Mouse (Mus musculus) heart, adult 2 months (tissue): ENCODE data around the gene Casp7. TPM values are rescaled to one million over a fixed set of nuclear protein-coding genes. Genes with fewer than 3 reads are reported as not detected.
A peak's percentile ranks its signal among the peaks of the same experiment; 100 is the strongest.

Experiments
- DNase-seq, 2 experiments: peaks; one replicate each; pipeline ENCODE4 v3.0.0; 2021
- H3K27ac ChIP-seq: fragments of 200-600 bp; 2 replicates; pipeline ENCODE4 v1.8.1; 2022
- H3K27me3 ChIP-seq: fragments of 200-500 bp; 2 replicates; pipeline ENCODE4 v1.6.1; 2012; ENCODE audit warnings: mild to moderate bottlenecking, low read length, inconsistent platforms, mixed read lengths; ENCODE audit not compliant: control insufficient read depth, insufficient read depth
- H3K36me3 ChIP-seq: fragments of 200-500 bp; 2 replicates; pipeline ENCODE4 v1.6.1; 2012; ENCODE audit warnings: low read length, inconsistent platforms; ENCODE audit not compliant: control insufficient read depth, insufficient read depth
- H3K4me1 ChIP-seq: fragments of 200-500 bp; 2 replicates; pipeline ENCODE4 v1.6.1; 2011; ENCODE audit warnings: low read length; ENCODE audit not compliant: control insufficient read depth, insufficient read depth
- H3K4me3 ChIP-seq: fragments of 200-600 bp; 2 replicates; pipeline ENCODE4 v1.8.1; 2022
- H3K79me2 ChIP-seq: fragments of 200-500 bp; replicated peaks from 2 replicates; pipeline ENCODE4 v1.6.1; 2012; ENCODE audit warnings: mild to moderate bottlenecking, inconsistent platforms, low read length, moderate library complexity, mixed read lengths; ENCODE audit not compliant: control insufficient read depth, insufficient read depth
- H3K9ac ChIP-seq: fragments of 200-500 bp; 2 replicates; pipeline ENCODE4 v1.6.1; 2012; ENCODE audit warnings: low read depth, mild to moderate bottlenecking, control low read depth, inconsistent platforms, low read length, mixed read lengths
- CTCF ChIP-seq: fragments of 200-600 bp; IDR thresholded peaks from 2 replicates; pipeline ENCODE4 v1.8.1; 2022; ENCODE audit warnings: antibody characterized with exemption, mild to moderate bottlenecking, moderate library complexity
- EP300 ChIP-seq: fragments of 200-500 bp; IDR thresholded peaks from 2 replicates; pipeline ENCODE4 v1.6.1; 2011; ENCODE audit warnings: low read depth, low read length, control low read depth; ENCODE audit not compliant: insufficient read depth
- POLR2A ChIP-seq: fragments of 200-500 bp; IDR thresholded peaks from 2 replicates; pipeline ENCODE4 v1.6.1; 2011; ENCODE audit warnings: mild to moderate bottlenecking, low read depth, low read length, control low read depth; ENCODE audit not compliant: insufficient read depth
- WGBS: fragments of 180-500 bp; shearing (Covaris S2); methylation state at CpG from one replicate; pipeline ENCODE4 v1.1.7; 2018; 5-methylcytosine and 5-hydroxymethylcytosine counted together
- intact Hi-C: fragments of 180-260 bp; cut with DNase I; formaldehyde crosslinking; loops from one replicate; pipeline ENCODE4 v1.15.1; 2025
- polyA plus RNA-seq: library from polyadenylated mRNA; depleted of rRNA; stranded (reverse); fragments of >200 nt; gene quantifications from 2 replicates; pipeline ENCODE4 v1.2.3, GENCODE M21; 2012; rRNA removed
- total RNA-seq, 2 experiments: library from RNA; stranded (reverse); gene quantifications; 2 replicates each; pipeline ENCODE4 v1.2.3; 2021

Casp7 gene
- total and polyA plus RNA-seq, 3 experiments, result 9.2 to 12.5 (median 11.7) TPM

DNA sequence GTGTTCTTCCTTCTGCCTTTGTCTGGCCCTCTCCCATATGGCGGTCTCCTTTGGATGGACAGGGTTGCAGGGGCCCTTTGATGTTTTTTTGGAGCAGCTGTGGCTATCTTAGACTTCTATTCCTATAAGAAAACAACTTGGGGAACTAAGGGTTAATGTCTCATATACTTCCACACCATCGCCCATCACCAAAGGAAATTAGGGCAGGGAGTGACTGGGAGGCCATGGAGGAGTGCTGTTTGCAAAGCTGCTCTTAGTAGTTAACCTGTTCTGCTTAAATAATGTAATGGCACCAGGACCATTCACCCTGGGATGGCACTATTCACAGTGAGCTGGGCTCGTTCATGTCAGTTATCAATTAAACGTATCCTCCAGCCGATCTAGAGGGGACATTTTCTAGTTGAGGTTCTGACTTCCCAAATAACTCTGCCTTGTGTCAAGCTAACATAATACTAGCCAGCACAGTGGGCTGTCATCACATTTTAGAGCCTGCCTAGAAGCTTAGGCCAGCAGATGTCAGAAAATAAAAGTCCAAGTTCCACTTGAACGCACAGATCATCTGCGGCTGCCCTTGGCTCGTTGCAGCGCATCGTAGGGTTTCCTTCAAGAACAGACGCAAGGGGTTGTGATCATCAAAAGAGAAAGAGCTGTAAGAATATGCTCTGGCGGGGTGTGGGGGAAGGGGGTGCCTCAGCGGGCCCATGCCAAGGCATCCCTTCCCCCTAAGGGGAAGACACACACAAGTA is 87.9 kb downstream of the Casp7 start:
- 74% methylated on average over 13 of the region's 13 CpGs for WGBS
- no peaks in the 10 kb centered on the region for H3K36me3 ChIP-seq
- intact Hi-C loops, result no loop called here
- TF ChIP-seq CTCF, result no peak
- no peak for TF ChIP-seq POLR2A
- TF ChIP-seq EP300, result no peak
- H3K27ac ChIP-seq, result no peak overlapping the region
- no peaks in the 10 kb centered on the region for H3K79me2 ChIP-seq
- peaks cover 9% of the 10 kb centered on the region for H3K4me1 ChIP-seq
- no peak for DNase-seq
- H3K27me3 ChIP-seq, result no peaks in the 10 kb centered on the region
- no peak overlapping the region for H3K9ac ChIP-seq
- no peak overlapping the region for H3K4me3 ChIP-seq

DNA sequence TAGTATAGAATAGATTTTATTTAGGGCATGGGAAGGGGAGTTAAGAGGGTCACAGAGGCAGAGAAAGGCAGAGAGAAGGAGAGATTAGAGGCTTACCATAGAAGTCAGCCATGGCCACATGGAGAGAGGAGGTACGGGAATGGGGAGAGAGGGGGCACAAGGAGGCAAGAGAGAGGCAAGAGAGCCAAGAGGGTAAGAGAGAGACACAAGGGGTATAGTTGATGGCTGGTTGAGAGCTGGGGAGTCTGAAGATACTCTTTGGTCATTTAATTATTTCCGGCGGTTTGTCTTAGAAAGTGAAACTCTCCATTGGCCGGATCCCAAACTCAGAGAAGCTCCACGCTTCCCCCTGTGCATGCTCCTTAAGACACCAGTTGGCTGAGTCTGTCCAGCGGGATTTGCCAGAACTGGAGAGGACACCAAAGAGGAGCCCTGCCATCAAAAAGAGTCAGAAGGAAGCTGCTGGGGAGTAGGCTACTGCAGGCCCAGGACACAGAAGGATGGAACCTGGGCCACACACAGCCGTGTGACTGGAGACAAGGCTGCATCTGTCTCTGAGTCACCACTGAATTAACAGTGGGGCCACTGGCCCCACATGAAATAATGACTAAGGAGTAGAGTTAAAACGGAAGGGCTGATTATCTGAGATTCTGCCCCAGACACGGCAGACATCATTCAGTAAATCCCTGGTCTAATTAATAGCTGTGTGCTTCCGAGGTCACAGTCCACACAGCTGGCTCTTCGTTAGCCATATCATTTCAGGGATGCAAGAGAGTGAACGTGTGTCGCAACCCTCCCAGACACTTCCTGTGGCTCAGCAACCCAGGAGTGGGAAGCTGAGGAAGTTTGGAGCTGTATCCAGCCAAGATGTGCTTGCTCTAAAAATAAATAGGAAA is 88.7 kb downstream of the Casp7 start:
- intact Hi-C loops, result no loop called here
- peak; percentile 47 to 58 for DNase-seq
- WGBS, result 25% methylated on average over 13 of the region's 13 CpGs
- H3K4me1 ChIP-seq, result peaks cover 9% of the 10 kb centered on the region
- H3K27me3 ChIP-seq, result no peaks in the 10 kb centered on the region
- H3K36me3 ChIP-seq, result no peaks in the 10 kb centered on the region
- 0 out of 2 replicates have a peak overlapping the region, but pooled peaks have one; percentile 5 for H3K27ac ChIP-seq
- H3K79me2 ChIP-seq, result no peaks in the 10 kb centered on the region
- H3K9ac ChIP-seq, result no peak overlapping the region
- no peak overlapping the region for H3K4me3 ChIP-seq
- TF ChIP-seq EP300 (no peak), POLR2A (no peak), CTCF (no peak)

DNA sequence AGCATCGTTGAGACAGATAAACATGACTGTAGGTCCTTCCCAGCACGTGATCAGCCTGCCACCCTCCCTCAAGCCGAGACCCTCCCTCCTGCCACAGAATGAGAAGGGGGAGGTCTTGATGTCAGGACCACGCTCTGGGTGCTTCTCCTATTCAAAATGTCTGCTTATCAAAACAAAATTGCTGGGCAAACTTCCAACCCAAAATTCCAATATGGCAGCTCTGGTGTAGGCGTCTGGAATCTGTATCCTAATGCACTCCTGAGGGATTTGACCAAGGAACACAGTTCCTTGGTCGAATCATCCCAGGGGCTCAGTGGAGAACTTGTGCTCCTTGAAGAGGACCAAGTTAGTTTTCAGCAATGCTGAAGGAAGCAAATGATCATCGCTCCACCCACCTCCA is 90.0 kb downstream of the Casp7 start:
- no peaks in the 10 kb centered on the region for H3K79me2 ChIP-seq
- H3K9ac ChIP-seq, result no peak overlapping the region
- peaks cover 9% of the 10 kb centered on the region for H3K4me1 ChIP-seq
- intact Hi-C loops, result no loop called here
- TF ChIP-seq POLR2A (no peak), CTCF (no peak)
- no peaks in the 10 kb centered on the region for H3K36me3 ChIP-seq
- no peak for DNase-seq
- H3K27me3 ChIP-seq, result no peaks in the 10 kb centered on the region
- no peak overlapping the region for H3K4me3 ChIP-seq
- WGBS, result 82% methylated on average over 7 of the region's 7 CpGs
- no peak overlapping the region for H3K27ac ChIP-seq

DNA sequence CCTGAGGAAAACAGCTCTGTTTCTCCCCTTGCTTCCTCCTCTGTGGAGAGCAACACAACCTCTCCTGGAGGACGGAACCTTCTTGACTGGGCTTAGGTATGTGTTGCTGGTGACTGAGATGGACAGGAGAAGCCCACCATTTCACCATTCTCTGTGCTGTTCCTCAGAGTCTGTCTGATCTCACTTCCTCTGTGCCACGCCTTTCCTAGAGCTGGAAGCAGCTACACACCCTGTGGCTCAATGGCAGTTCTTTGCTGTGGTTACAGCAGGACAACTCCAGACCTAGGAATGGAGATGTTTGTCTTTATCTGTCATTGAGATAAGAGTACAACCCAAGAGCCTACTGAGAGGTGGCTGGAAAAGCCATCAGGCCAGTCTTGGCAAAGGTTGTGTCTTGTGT is 90.4 kb downstream of the Casp7 start:
- Histone ChIP-seq H3K36me3 (no peaks in the 10 kb centered on the region), H3K79me2 (no peaks in the 10 kb centered on the region), H3K27me3 (no peaks in the 10 kb centered on the region), H3K27ac (no peak overlapping the region), H3K4me1 (peaks cover 9% of the 10 kb centered on the region), H3K4me3 (no peak overlapping the region), H3K9ac (no peak overlapping the region)
- intact Hi-C loops, result no loop called here
- no peak for DNase-seq
- TF ChIP-seq CTCF, result no peak
- TF ChIP-seq EP300, result no peak
- TF ChIP-seq POLR2A, result no peak
- whole genome bisulfite sequencing, result 97% methylated on average over 2 of the region's 2 CpGs

DNA sequence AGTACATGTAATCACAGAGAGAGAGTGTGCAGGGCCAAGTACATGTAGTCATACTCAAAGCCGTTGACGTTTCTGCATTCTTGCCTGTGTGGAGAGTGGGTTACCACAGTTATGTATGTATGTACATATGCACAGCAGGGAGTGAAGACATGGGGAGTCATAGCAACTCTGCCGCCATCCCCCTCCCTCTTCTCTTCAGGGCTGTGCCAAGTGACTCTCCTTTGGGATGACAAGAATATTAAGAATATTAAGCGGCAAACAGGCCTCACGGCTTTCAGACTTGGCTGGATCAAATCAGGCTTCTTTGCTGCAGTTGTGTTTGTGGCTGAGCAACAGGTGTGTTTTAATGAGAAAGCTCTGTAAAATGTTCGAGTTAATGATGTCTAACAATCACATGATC is 92.7 kb downstream of the Casp7 start:
- Histone ChIP-seq H3K9ac (no peak overlapping the region), H3K36me3 (no peaks in the 10 kb centered on the region), H3K27ac (no peak overlapping the region), H3K79me2 (no peaks in the 10 kb centered on the region), H3K4me3 (no peak overlapping the region), H3K4me1 (peaks cover 9% of the 10 kb centered on the region), H3K27me3 (no peaks in the 10 kb centered on the region)
- TF ChIP-seq EP300 (no peak), CTCF (no peak), POLR2A (no peak)
- intact Hi-C loops, result no loop called here
- DNase-seq, result no peak
- 84% methylated on average over 6 of the region's 6 CpGs for WGBS

Other genes starting within 250 kb of the Casp7 start
- not detected for gene Habp2, start 110.0 kb upstream of the Casp7 start, total RNA-seq
- gene Habp2, start 110.0 kb upstream of the Casp7 start, polyA plus RNA-seq, result 0.23 TPM in 1 of 2 replicates, not detected in the other
- gene Nrap, start 7.1 kb upstream of the Casp7 start, total RNA-seq, result 100 to 1,000 TPM; 307 to 420 TPM
- 135 and 161 TPM in 2 replicates for gene Nrap, start 7.1 kb upstream of the Casp7 start, polyA plus RNA-seq
- under 1 TPM in 1 of 2 experiments, not detected in 1; 0.18 TPM for gene Plekhs1, start 64.5 kb downstream of the Casp7 start, total RNA-seq
- gene Plekhs1, start 64.5 kb downstream of the Casp7 start, polyA plus RNA-seq, result 0.04 and 0.12 TPM in 2 replicates
- 10 to 100 TPM in 1 of 2 experiments, 1 to 10 TPM in 1; 9.2 to 10.8 TPM for gene Dclre1a, start 151.1 kb downstream of the Casp7 start, total RNA-seq
- gene Dclre1a, start 151.1 kb downstream of the Casp7 start, polyA plus RNA-seq, result 3.3 and 8.5 TPM in 2 replicates
- gene Nhlrc2, start 151.1 kb downstream of the Casp7 start, total RNA-seq, result 10 to 100 TPM; 26.9 to 28.0 TPM
- 7.1 and 14.3 TPM in 2 replicates for gene Nhlrc2, start 151.1 kb downstream of the Casp7 start, polyA plus RNA-seq